Mouse (Mus musculus) stomach, embryonic 15.5 days (tissue): ENCODE measurements around the gene Plekhg3. TPM values are rescaled to one million over a fixed set of nuclear protein-coding genes. Genes with fewer than 3 reads are reported as not detected.

Experiments
- ATAC-seq: fragments of 200-750 bp; cut with Nextera tagmentation; 2 replicates; pipeline ENCODE4 v1.8.0; 2017; ENCODE audit warnings: low read depth, moderate number of reproducible peaks, moderate TSS enrichment; ENCODE audit not compliant: insufficient read depth, low FRiP score
- H3K27ac ChIP-seq: fragments of 300-500 bp; sonication (generic); 2 replicates; pipeline ENCODE4 v1.5.1; 2015; ENCODE audit warnings: mild to moderate bottlenecking, inconsistent platforms
- H3K27me3 ChIP-seq: fragments of 300-500 bp; sonication (generic); replicated peaks from 2 replicates; pipeline ENCODE4 v1.6.1; 2015; ENCODE audit warnings: inconsistent platforms
- H3K36me3 ChIP-seq: fragments of 300-500 bp; sonication (generic); 2 replicates; pipeline ENCODE4 v1.6.1; 2015; ENCODE audit warnings: inconsistent platforms
- H3K4me1 ChIP-seq: fragments of 300-500 bp; sonication (generic); 2 replicates; pipeline ENCODE4 v1.6.1; 2015; ENCODE audit warnings: inconsistent platforms
- H3K4me2 ChIP-seq: fragments of 300-500 bp; sonication (generic); 2 replicates; pipeline ENCODE4 v1.6.1; 2015; ENCODE audit warnings: mild to moderate bottlenecking, inconsistent platforms
- H3K4me3 ChIP-seq: fragments of 300-500 bp; sonication (generic); replicated peaks from 2 replicates; pipeline ENCODE4 v1.5.1; 2015; ENCODE audit warnings: inconsistent platforms
- H3K9ac ChIP-seq: fragments of 300-500 bp; sonication (generic); 2 replicates; pipeline ENCODE4 v1.6.1; 2015; ENCODE audit warnings: inconsistent platforms
- H3K9me3 ChIP-seq: fragments of 300-500 bp; sonication (generic); 2 replicates; pipeline ENCODE4 v1.6.1; 2016; ENCODE audit warnings: inconsistent platforms
- WGBS: fragments of 180-500 bp; shearing (Covaris S2); methylation state at CpG from one replicate; pipeline ENCODE4 v1.1.7; 2015; 5-methylcytosine and 5-hydroxymethylcytosine counted together
- polyA plus RNA-seq: library from polyadenylated mRNA; unstranded; fragments of >200 nt; fragmentation: Nextera tagmentation; extraction: Ambion mirVana; gene quantifications from 2 replicates; pipeline ENCODE4 v1.2.1, GENCODE M21; 2015

The Plekhg3 gene
- polyA plus RNA-seq, 1 experiment from 2014 or later: 11.5 TPM

- ATAC-seq: no peak
- H3K36me3 ChIP-seq: no peaks in the 10 kb centered on the region
- no peaks in the 10 kb centered on the region for H3K9me3 ChIP-seq
- H3K27me3 ChIP-seq: no peaks in the 10 kb centered on the region
- H3K4me1 ChIP-seq: peaks cover 21% of the 10 kb centered on the region
- peak overlapping the region; percentile 81 for H3K27ac ChIP-seq
- WGBS: 83% methylated on average over 6 of the region's 6 CpGs
- H3K4me3 ChIP-seq: no peak overlapping the region
- no peak overlapping the region for H3K9ac ChIP-seq
- no peak overlapping the region for H3K4me2 ChIP-seq
These were observed 62.6 kb downstream of the Plekhg3 start for GRCm38 (mm10) chr12:76593254-76593653.

DNA sequence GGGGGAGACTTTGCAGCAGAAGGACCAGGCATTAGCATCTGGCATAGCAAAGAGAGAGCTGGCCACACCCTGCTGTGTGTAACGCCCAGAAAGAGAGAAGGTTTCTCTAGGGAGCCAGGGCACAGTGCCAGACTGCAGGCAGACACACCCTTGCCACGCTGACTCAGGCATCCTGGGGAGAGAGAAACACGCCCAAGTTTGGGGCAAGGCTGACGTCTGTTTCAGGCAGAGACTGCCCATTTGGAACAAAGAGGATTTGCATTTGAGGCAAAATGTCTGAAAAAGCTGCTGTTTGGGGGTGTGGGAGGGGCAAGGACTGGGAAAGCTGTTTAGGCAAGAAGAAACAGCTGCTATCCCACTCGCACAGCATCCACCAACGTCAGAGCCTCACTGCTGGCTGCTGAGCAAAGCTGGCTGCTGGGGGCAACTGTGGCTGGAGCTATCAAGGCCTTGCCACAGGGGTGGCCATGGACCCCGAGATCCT lies 63.2 kb downstream of the Plekhg3 start:
- Histone ChIP-seq H3K4me3 (no peak overlapping the region), H3K4me1 (peaks cover 21% of the 10 kb centered on the region), H3K4me2 (peak overlapping the region; percentile 2; the same call in 1 of the 2 replicates), H3K36me3 (no peaks in the 10 kb centered on the region), H3K9me3 (no peaks in the 10 kb centered on the region), H3K27ac (peak overlapping the region; percentile 81), H3K27me3 (no peaks in the 10 kb centered on the region), H3K9ac (no peak overlapping the region)
- ATAC-seq: peak; percentile 83
- WGBS: 7% methylated on average over 7 of the region's 7 CpGs

DNA sequence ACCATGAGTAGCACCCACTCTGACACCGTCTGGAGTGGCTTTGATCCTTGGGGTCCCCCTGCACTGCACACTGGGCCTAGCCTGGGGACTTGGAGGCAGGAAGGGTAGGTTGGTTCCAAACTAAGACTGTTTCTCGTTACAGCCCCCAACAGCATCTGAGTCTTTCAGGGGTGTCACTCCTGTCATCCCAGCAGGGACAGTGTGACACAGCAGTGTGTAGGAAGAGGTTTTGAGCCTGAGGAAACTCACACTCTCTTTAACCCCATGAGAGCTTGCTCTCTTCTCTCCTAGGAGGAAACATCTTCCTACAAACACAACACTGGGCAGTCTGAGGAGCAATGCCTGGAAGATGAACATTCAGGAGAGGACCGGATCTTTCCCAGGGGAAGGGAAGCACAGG lies 63.9 kb downstream of the Plekhg3 start:
- peaks cover 20% of the 10 kb centered on the region for H3K4me1 ChIP-seq
- no peak overlapping the region for H3K9ac ChIP-seq
- no peaks in the 10 kb centered on the region for H3K36me3 ChIP-seq
- 59% methylated on average over 3 of the region's 3 CpGs for whole genome bisulfite sequencing
- no peaks in the 10 kb centered on the region for H3K27me3 ChIP-seq
- no peak overlapping the region for H3K4me2 ChIP-seq
- H3K9me3 ChIP-seq: no peaks in the 10 kb centered on the region
- no peak overlapping the region for H3K4me3 ChIP-seq
- no peak for ATAC-seq
- peak overlapping the region; percentile 81 for H3K27ac ChIP-seq

DNA sequence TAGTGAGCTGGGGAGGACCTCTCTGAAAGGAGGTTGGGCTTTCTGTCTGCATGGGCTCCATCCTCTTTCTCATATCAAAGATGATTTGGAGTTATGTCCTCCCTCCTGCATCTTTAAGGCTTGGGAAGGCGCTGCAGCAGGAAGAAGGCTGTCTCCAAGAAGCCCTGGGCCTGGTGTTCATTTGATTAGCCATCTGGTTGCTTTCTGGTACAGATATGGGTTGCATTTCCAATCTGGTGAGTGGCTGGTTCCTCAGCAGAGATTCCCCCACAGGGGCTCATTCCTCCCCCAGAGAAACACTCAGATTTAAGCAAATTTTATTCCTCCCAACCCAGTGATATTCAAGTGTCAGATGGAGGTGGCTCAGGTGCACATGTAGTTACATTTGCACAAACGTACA lies 65.1 kb downstream of the Plekhg3 start:
- H3K4me1 ChIP-seq: peaks cover 15% of the 10 kb centered on the region; the same call in 1 of the 2 replicates
- no peaks in the 10 kb centered on the region for H3K9me3 ChIP-seq
- no peak overlapping the region for H3K27ac ChIP-seq
- no peak overlapping the region for H3K4me2 ChIP-seq
- no peak for ATAC-seq
- H3K36me3 ChIP-seq: no peaks in the 10 kb centered on the region
- H3K4me3 ChIP-seq: no peak overlapping the region
- H3K9ac ChIP-seq: no peak overlapping the region
- no peaks in the 10 kb centered on the region for H3K27me3 ChIP-seq
- WGBS: 83% methylated on average over 2 of the region's 2 CpGs

- H3K4me1 ChIP-seq: peaks cover 15% of the 10 kb centered on the region; the same call in 1 of the 2 replicates
- no peak overlapping the region for H3K4me2 ChIP-seq
- no peak overlapping the region for H3K4me3 ChIP-seq
- WGBS: 59% methylated on average over 15 of the region's 15 CpGs
- no peak overlapping the region for H3K27ac ChIP-seq
- no peaks in the 10 kb centered on the region for H3K27me3 ChIP-seq
- no peak for ATAC-seq
- no peak overlapping the region for H3K9ac ChIP-seq
- H3K36me3 ChIP-seq: no peaks in the 10 kb centered on the region
- no peaks in the 10 kb centered on the region for H3K9me3 ChIP-seq
These were observed 65.8 kb downstream of the Plekhg3 start for GRCm38 (mm10) chr12:76596292-76597023.

DNA sequence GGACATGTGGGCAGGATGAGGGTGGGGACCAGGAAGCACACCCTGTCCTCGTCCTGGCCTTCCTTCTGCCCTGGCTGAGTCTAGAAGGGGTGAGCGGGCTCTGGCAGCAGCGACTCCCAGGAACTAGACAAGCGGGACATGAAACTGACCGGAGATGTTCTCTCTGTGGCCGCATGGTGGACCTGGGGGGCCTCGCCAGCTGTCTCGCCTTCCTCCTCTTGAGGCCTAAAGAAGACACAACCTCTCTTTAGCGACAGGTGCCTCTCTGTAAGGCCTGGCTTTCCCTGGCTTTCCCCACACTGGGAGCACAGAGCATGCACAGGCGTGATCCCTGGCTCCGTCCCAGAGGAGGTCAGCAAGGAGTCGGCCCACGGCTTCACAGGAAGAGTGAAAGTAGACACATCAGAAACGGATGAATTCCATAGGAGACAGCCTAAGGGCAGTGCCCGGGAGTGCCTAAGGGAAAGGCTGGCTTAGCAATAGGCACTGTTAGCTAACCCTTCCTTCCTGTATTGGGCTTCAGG lies 66.9 kb downstream of the Plekhg3 start:
- H3K4me2 ChIP-seq: no peak overlapping the region
- H3K9ac ChIP-seq: no peak overlapping the region
- no peak overlapping the region for H3K27ac ChIP-seq
- H3K36me3 ChIP-seq: no peaks in the 10 kb centered on the region
- no peaks in the 10 kb centered on the region for H3K9me3 ChIP-seq
- no peak overlapping the region for H3K4me3 ChIP-seq
- WGBS: 68% methylated on average over 15 of the region's 15 CpGs
- no peaks in the 10 kb centered on the region for H3K27me3 ChIP-seq
- peaks cover 15% of the 10 kb centered on the region; the same call in 1 of the 2 replicates for H3K4me1 ChIP-seq
- ATAC-seq: no peak

DNA sequence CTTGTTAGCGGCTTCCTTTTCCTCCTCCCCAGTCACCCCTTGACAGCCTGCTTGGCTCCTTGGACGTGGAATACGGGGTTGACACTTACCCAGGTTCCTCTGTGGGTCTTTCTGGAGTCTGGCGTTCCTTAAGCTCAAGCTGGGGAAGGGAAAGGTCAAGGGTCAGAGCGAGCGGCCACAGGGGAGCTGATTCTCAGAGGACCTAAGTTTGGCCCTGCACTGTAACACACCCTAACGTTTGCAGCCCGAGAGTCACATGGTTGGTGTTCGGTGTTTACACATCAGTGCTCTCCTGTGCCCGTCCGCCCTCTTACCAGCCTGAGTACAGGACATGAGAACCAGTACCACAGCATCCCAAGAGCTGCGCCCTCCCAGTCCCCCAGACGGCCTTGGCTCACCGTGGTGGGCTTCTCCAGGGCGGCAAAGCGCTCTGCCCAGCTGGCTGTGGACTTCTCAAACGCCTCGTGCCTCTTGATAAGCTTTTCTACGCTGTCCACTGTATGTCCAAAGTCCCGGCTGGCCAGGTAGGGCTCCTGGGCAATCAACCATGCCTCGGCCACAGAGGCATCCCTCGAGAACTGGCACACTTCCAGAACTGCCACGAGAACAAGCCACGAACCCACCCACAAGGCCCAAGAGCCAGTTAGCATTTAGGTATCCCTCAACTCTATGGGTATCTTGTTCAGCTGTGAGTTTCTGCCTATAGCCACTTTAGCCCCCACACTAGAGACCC lies 67.7 kb downstream of the Plekhg3 start:
- Histone ChIP-seq H3K4me2 (no peak overlapping the region), H3K4me1 (peaks cover 14% of the 10 kb centered on the region; the same call in 1 of the 2 replicates), H3K36me3 (no peaks in the 10 kb centered on the region), H3K4me3 (no peak overlapping the region), H3K9ac (no peak overlapping the region), H3K27me3 (no peaks in the 10 kb centered on the region), H3K27ac (no peak overlapping the region), H3K9me3 (no peaks in the 10 kb centered on the region)
- 73% methylated on average over 24 of the region's 24 CpGs for WGBS
- ATAC-seq: no peak

- H3K4me2 ChIP-seq: no peak overlapping the region
- no peaks in the 10 kb centered on the region for H3K36me3 ChIP-seq
- no peak for ATAC-seq
- no peaks in the 10 kb centered on the region for H3K9me3 ChIP-seq
- WGBS: 72% methylated on average over 9 of the region's 9 CpGs
- H3K27ac ChIP-seq: no peak overlapping the region
- H3K27me3 ChIP-seq: no peaks in the 10 kb centered on the region
- H3K9ac ChIP-seq: no peak overlapping the region
- no peaks in the 10 kb centered on the region for H3K4me1 ChIP-seq
- no peak overlapping the region for H3K4me3 ChIP-seq
These were observed 73.1 kb downstream of the Plekhg3 start for GRCm38 (mm10) chr12:76603779-76604178.

DNA sequence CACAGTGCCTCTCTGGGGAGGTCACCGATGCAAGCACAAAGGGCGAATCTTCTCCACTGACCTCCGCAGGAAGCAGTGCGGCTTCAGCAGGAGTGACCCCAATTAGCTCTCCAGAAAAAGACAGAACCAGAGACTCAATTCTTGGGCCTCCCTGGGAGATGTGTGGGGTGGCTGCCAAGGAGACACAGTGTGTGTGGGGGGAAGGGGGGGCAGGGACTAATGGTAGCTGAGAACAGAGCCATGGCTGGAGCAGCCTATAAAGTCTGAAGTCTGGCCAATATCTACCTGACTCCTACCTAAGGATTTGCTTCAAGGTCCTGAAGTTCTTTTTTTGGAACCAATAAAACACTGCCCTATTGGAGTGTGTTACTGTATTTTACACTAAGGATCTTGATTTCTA lies 73.9 kb downstream of the Plekhg3 start:
- no peaks in the 10 kb centered on the region for H3K9me3 ChIP-seq
- no peak overlapping the region for H3K27ac ChIP-seq
- no peaks in the 10 kb centered on the region for H3K27me3 ChIP-seq
- WGBS: 71% methylated on average over 4 of the region's 4 CpGs
- H3K4me3 ChIP-seq: no peak overlapping the region
- no peak for ATAC-seq
- no peaks in the 10 kb centered on the region for H3K4me1 ChIP-seq
- H3K36me3 ChIP-seq: no peaks in the 10 kb centered on the region
- H3K4me2 ChIP-seq: no peak overlapping the region
- H3K9ac ChIP-seq: no peak overlapping the region

DNA sequence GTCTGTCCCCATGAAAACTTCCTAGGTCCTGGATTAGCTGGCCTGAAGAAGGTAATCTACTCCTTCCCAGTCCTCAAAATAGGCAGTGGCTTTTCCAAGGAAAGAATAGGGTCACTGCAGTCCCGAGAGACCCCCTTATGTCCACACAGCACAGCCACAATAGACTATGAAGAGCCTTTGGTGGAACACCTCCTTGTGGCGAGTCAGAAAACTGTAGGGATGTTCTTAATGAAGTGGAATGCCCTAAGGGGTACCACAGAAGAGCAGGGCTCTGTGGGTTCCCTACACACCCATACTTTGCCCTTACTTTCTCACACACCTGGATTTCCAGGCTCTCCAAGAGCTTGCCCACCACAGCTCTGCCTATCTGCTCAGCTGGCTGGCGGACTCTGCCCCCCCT lies 75.1 kb downstream of the Plekhg3 start:
- Histone ChIP-seq H3K4me1 (no peaks in the 10 kb centered on the region), H3K4me2 (no peak overlapping the region), H3K27me3 (no peaks in the 10 kb centered on the region), H3K36me3 (no peaks in the 10 kb centered on the region), H3K4me3 (no peak overlapping the region), H3K9ac (no peak overlapping the region), H3K9me3 (no peaks in the 10 kb centered on the region), H3K27ac (no peak overlapping the region)
- ATAC-seq: no peak
- WGBS: 57% methylated on average over 3 of the region's 3 CpGs

DNA sequence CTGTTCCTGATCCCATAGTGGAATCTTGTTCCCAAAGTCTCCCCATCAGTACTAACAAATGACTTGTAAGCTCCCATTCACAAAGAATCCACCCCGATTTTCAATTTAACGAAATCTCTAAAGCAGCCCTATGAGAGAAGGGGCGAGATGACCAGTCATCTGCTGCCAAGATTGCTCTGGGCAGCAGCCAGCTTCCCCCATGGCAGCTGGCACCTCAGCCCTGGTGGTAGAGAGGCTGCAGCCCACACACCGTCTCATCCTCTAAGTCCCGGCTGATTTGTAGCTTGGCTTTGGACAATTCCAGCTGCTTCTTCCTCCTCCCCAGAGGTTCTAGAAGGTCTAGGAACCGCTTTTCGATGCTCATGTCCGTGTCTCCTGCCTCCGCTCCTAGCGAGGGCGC lies 77.5 kb downstream of the Plekhg3 start:
- Histone ChIP-seq H3K36me3 (no peaks in the 10 kb centered on the region), H3K4me3 (no peak overlapping the region), H3K4me2 (no peak overlapping the region), H3K27ac (no peak overlapping the region), H3K9ac (no peak overlapping the region), H3K4me1 (no peaks in the 10 kb centered on the region), H3K9me3 (no peaks in the 10 kb centered on the region), H3K27me3 (no peaks in the 10 kb centered on the region)
- WGBS: 77% methylated on average over 11 of the region's 11 CpGs
- ATAC-seq: no peak

- no peaks in the 10 kb centered on the region for H3K27me3 ChIP-seq
- H3K9me3 ChIP-seq: no peaks in the 10 kb centered on the region
- no peak overlapping the region for H3K9ac ChIP-seq
- H3K36me3 ChIP-seq: no peaks in the 10 kb centered on the region
- H3K4me3 ChIP-seq: no peak overlapping the region
- ATAC-seq: no peak
- H3K4me2 ChIP-seq: no peak overlapping the region
- no peaks in the 10 kb centered on the region for H3K4me1 ChIP-seq
- H3K27ac ChIP-seq: no peak overlapping the region
- 68% methylated on average over 15 of the region's 15 CpGs for WGBS
These were observed 78.4 kb downstream of the Plekhg3 start for GRCm38 (mm10) chr12:76608997-76609565.
